Mouse (Mus musculus) cerebellum, adult 2 months (tissue): ENCODE data around the gene Fam104a. TPM values are rescaled to one million over a fixed set of nuclear protein-coding genes. Genes with fewer than 3 reads are reported as not detected.

Experiments
- DNase-seq, 2 experiments: peaks; one replicate each; pipeline ENCODE4 v3.0.0; 2021
- H3K27ac ChIP-seq: fragments of 200-500 bp; 2 replicates; pipeline ENCODE4 v1.5.1; 2012; ENCODE audit warnings: low read length, control low read depth, inconsistent platforms; ENCODE audit not compliant: insufficient read depth
- H3K27me3 ChIP-seq: fragments of 200-500 bp; 2 replicates; pipeline ENCODE4 v1.6.1; 2012; ENCODE audit warnings: inconsistent platforms, mild to moderate bottlenecking, low read length, moderate library complexity; ENCODE audit not compliant: control insufficient read depth, insufficient read depth
- H3K4me1 ChIP-seq: fragments of 200-500 bp; 2 replicates; pipeline ENCODE4 v1.6.1; 2011; ENCODE audit warnings: low read length; ENCODE audit not compliant: control insufficient read depth, insufficient read depth
- H3K4me3 ChIP-seq: fragments of 200-500 bp; replicated peaks from 2 replicates; pipeline ENCODE3; 2011; ENCODE audit warnings: mild to moderate bottlenecking, low read depth, low read length, control low read depth; ENCODE audit not compliant: insufficient read depth
- CTCF ChIP-seq: fragments of 200-500 bp; IDR thresholded peaks from 2 replicates; pipeline ENCODE4 v1.5.1; 2011; ENCODE audit warnings: low read depth, mild to moderate bottlenecking, control low read depth, low read length, moderate library complexity, borderline replicate concordance; ENCODE audit not compliant: insufficient read depth
- POLR2A ChIP-seq: fragments of 200-500 bp; IDR thresholded peaks from 2 replicates; pipeline ENCODE4 v1.6.1; 2011; ENCODE audit warnings: low read length, control low read depth, borderline replicate concordance; ENCODE audit not compliant: insufficient read depth
- WGBS: fragments of 180-500 bp; shearing (Covaris S2); methylation state at CpG from one replicate; pipeline ENCODE4 v1.1.7; 2018; 5-methylcytosine and 5-hydroxymethylcytosine counted together
- polyA plus RNA-seq: library from polyadenylated mRNA; depleted of rRNA; stranded (reverse); fragments of >200 nt; gene quantifications from 2 replicates; pipeline ENCODE4 v1.2.3, GENCODE M21; 2012

Gene Fam104a
- polyA plus RNA-seq, 1 experiment: 32.9 TPM

GRCm38 (mm10) chr11:113658763-113659162 is 25.2 kb downstream of the Fam104a start:
- 73% methylated on average over 4 of the region's 4 CpGs for WGBS

DNA sequence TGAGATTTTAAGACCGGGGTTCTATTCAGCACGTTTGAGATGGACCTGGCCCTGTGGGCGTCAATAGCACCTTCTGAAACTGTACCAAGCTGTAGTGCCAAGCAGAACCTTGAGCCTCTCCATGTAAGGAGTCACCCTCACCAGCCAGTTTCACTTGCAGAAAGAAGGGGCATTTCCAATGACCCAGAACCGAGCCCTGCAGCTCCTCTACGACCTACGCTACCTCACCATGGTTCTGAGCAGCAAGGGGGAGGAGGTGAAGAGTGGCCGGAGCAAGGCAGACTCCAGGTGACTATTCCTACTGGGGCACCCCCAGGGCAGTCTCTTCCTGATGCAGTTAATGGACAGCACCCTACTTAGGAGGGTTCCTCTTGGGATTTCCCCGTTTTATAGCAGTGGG is 25.6 kb downstream of the Fam104a start:
- 77% methylated on average over 8 of the region's 8 CpGs for WGBS
- Histone ChIP-seq H3K27me3 (no peaks in the 10 kb centered on the region), H3K4me1 (peaks cover 48% of the 10 kb centered on the region), H3K27ac (no peak overlapping the region), H3K4me3 (no peak overlapping the region)
- DNase-seq: no peak
- no peak for TF ChIP-seq POLR2A
- TF ChIP-seq CTCF: no peak

More at GRCm38 (mm10) chr11:113658763-113659162, 25.2 kb downstream of the Fam104a start:
- H3K4me3 ChIP-seq: no peak overlapping the region
- H3K4me1 ChIP-seq: peaks cover 45% of the 10 kb centered on the region
- H3K27ac ChIP-seq: no peak overlapping the region
- no peaks in the 10 kb centered on the region for H3K27me3 ChIP-seq
- TF ChIP-seq POLR2A: no peak
- TF ChIP-seq CTCF: no peak
- DNase-seq: no peak

DNA sequence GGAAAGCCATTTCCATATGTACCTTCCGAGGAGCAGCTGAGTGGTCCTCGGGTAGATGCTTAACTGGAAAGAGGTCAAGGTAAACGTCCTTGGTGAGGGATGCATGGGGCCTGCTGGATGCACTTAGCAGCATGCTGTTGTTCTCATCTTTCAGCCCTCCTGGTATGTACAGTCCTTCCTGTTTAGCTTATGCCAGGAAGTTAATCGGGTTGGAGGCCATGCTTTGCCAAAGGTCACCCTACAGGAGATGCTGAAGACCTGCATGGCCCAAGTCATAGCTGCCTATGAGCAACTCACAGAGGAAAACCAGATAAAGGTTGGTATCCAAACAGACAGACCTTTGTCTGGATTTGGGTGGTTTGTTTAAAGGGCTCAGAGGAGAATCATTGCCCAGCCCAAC is 26.7 kb downstream of the Fam104a start:
- TF ChIP-seq POLR2A (no peak), CTCF (no peak)
- peak overlapping the region; percentile 59 for H3K27ac ChIP-seq
- H3K4me3 ChIP-seq: no peak overlapping the region
- H3K4me1 ChIP-seq: peaks cover 48% of the 10 kb centered on the region
- DNase-seq: peak in 1 of 2 experiments; percentile 31
- WGBS: 5% methylated on average over 4 of the region's 4 CpGs
- H3K27me3 ChIP-seq: no peaks in the 10 kb centered on the region

GRCm38 (mm10) chr11:113656511-113656932 is 27.4 kb downstream of the Fam104a start:
- Histone ChIP-seq H3K4me3 (no peak overlapping the region), H3K27me3 (no peaks in the 10 kb centered on the region), H3K27ac (peak overlapping the region; percentile 72), H3K4me1 (peaks cover 47% of the 10 kb centered on the region)
- DNase-seq: peak; percentile 93 to 99
- TF ChIP-seq CTCF (no peak), POLR2A (no peak)
- WGBS: 10% methylated on average over 8 of the region's 8 CpGs

DNA sequence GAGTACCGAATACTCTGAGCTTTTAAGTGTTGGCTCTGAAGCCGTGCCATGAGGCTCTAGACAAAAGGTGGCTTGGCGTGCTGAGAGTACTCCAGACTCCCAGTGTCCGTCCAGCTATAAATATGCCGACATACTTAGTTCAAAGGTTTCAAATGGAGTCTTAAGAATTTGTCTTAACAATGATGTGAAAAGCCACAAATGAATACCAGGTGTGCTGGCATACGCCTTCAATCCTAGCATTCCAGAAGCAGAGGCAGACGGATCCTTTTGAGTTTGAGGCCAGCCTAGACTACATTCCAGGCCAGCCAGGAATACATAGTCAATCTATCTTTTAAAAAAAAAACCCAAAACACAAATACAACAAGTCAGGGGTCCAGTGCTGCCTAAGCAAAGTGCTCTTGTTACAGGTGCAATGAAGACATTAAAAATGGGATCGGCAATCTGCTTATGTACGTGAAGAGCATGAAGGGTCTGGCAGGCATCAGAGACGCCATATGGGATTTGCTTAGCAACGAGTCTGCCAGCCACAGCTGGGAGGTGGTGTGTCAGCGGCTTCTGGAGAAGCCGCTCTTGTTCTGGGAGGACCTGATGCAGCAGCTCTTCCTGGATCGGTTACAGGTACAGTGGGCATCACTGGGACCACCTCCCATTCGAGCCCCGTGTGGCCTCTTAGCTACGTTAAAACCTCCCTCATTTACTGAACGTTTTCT is 29.2 kb downstream of the Fam104a start:
- TF ChIP-seq CTCF (no peak), POLR2A (no peak)
- no peak for DNase-seq
- H3K27ac ChIP-seq: no peak overlapping the region
- H3K4me1 ChIP-seq: peaks cover 40% of the 10 kb centered on the region
- H3K4me3 ChIP-seq: no peak overlapping the region
- 39% methylated on average over 18 of the region's 18 CpGs for WGBS
- H3K27me3 ChIP-seq: no peaks in the 10 kb centered on the region

DNA sequence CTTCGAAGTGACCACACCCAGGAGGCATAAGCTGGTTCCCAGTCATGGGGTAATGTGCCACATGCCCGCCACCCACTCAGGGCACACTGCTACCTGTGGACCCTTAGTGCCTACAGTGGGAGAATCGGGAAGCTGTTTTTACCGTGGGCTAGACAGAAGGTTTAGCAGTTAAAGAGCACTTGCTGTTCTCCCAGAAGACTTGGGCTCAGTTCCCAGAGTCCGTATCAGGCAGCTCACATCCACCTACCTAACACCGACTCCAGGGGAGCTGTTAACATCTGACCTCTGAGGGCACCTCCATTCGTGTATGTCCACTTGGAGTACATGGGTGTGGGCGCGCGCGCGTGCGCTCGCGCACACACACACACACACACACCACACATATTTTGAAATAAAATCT is 29.9 kb downstream of the Fam104a start:
- no peaks in the 10 kb centered on the region for H3K27me3 ChIP-seq
- no peak overlapping the region for H3K4me3 ChIP-seq
- TF ChIP-seq POLR2A (no peak), CTCF (no peak)
- no peak for DNase-seq
- 69% methylated on average over 15 of the region's 15 CpGs for WGBS
- no peak overlapping the region for H3K27ac ChIP-seq
- H3K4me1 ChIP-seq: peaks cover 40% of the 10 kb centered on the region

- TF ChIP-seq CTCF (no peak), POLR2A (no peak)
- no peak overlapping the region for H3K27ac ChIP-seq
- H3K27me3 ChIP-seq: no peaks in the 10 kb centered on the region
- H3K4me3 ChIP-seq: no peak overlapping the region
- peaks cover 44% of the 10 kb centered on the region for H3K4me1 ChIP-seq
- 85% methylated on average over 6 of the region's 6 CpGs for WGBS
- DNase-seq: no peak
Observed at GRCm38 (mm10) chr11:113652516-113652915, 31.4 kb downstream of the Fam104a start.

- Histone ChIP-seq H3K4me3 (no peak overlapping the region), H3K27me3 (no peaks in the 10 kb centered on the region), H3K27ac (no peak overlapping the region), H3K4me1 (peaks cover 38% of the 10 kb centered on the region)
- TF ChIP-seq POLR2A (no peak), CTCF (peak; percentile 38; the same call in 1 of the 2 replicates)
- peak; percentile 56 to 58 for DNase-seq
- WGBS: 41% methylated on average over 8 of the region's 8 CpGs
Observed at GRCm38 (mm10) chr11:113651907-113652273, 32.1 kb downstream of the Fam104a start.
